Mouse (Mus musculus): ENCODE results near the gene Zfp513. TPM values are rescaled to one million over a fixed set of nuclear protein-coding genes. Genes with fewer than 3 reads are reported as not detected.

Zfp513 gene
- polyA plus RNA-seq (2015; fragmentation: Nextera tagmentation; extraction: Ambion mirVana): 2.3 and 2.6 TPM in 2 replicates

DNA sequence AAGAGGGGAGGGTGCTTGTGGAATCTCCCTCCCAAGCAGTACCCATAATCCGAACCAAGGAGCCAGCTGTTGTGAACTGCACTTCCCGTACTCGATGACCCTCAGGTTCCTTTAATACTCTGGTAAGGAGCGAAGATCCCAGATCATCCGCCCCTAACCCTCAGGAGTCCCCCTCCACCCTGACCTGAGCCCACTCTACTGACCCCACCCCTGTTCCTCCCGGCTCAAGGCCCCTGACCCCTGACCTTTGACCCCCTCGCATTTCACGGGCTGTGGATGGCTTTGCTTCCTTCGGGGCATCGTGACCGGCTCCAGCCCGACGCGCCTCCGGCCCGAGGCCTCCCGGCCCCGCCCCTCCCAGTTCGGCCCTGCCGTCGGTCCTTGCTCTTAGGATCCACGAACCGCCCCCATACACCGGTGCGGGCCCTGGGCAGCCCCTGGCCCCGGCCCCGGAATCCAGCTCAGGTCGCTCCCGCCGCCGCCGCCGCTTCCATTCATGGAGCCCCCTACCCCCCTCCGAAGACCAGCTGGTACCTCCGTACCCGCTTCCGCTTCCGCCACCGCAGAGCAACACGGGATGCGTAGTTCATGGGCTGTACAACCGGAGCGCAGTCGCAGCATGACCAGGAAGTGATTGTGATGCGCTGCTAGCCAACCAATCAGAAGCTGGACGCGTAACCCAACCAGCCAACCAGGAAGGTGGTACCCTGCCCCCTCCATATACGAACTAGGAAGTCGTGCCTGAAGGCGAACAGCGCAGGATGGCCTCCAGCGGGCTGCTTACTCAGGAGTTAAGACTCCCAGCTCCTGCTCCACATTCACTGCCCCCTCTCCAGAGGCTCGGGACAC, at the start of gene Zfp513:
Zfp513 (minus strand) TSS at position 562 of the 849 bp plus-strand sequence.
- Histone ChIP-seq H3K4me3 (replicated peaks) (peak within 1 kb of the TSS; percentile 82), H3K4me2 (peak within 1 kb of the TSS; percentile 91), H3K4me1 (replicated peaks) (peaks cover 38% of the 10 kb centered on the region), H3K9ac (peak within 1 kb of the TSS; percentile 85), H3K9me3 (replicated peaks) (peaks cover 5% of the 10 kb centered on the region), H3K36me3 (peaks cover 85% of the 10 kb centered on the region), H3K27me3 (no peaks in the 10 kb centered on the region), H3K27ac (peak within 1 kb of the TSS; percentile 82)
- peak; percentile 96 for ATAC-seq (ENCODE audit: low read depth)
- WGBS (ENCODE audit: insufficient replicate concordance): 2% methylated on average over 53 of the region's 53 CpGs
- DNase-seq: peak; percentile 95

DNA sequence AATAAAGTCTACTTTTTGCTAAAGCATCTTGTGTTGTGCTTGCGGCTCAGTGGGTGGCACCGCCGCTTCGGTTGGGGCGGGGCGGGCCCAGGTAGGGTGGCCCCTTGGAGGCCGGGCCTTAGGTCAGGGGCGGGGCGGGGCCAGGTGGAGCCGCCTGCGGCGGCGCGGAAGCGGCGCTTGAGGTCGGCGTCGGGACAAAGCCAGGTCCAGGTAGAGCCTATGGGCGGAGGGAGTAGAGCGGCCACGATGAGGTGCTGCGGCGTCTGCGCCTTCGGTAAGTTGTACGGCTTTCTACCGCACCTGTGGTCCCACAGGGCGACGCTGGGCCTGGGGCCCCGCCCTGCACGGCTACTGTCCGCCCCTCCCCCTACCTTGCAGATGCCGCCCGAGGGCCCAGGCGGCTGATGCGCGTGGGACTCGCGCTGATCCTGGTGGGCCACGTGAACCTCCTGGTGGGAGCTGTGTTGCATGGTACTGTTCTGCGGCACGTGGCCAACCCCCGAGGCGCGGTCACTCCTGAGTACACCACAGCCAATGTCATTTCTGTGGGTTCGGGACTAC, 49.5 kb upstream of the Zfp513 start, which contains the start of gene Krtcap3:
Krtcap3 (plus strand) TSS at position 151 of the 561 bp plus-strand sequence.
- H3K9ac ChIP-seq: peak within 1 kb of the TSS; percentile 36; the same call in 1 of the 2 replicates
- 62% methylated on average over 47 of the region's 47 CpGs for WGBS (ENCODE audit: insufficient replicate concordance)
- peaks cover 73% of the 10 kb centered on the region for H3K36me3 ChIP-seq
- no peaks in the 10 kb centered on the region for H3K27me3 ChIP-seq
- H3K9me3 ChIP-seq (replicated peaks): no peaks in the 10 kb centered on the region
- peak within 1 kb of the TSS; percentile 53 for H3K4me3 ChIP-seq (replicated peaks)
- H3K4me2 ChIP-seq: peak within 1 kb of the TSS; percentile 68
- no peak within 1 kb of the TSS for H3K27ac ChIP-seq
- ATAC-seq (ENCODE audit: low read depth): peak; percentile 78
- peak; percentile 32 for DNase-seq
- H3K4me1 ChIP-seq (replicated peaks): peaks cover 29% of the 10 kb centered on the region

DNA sequence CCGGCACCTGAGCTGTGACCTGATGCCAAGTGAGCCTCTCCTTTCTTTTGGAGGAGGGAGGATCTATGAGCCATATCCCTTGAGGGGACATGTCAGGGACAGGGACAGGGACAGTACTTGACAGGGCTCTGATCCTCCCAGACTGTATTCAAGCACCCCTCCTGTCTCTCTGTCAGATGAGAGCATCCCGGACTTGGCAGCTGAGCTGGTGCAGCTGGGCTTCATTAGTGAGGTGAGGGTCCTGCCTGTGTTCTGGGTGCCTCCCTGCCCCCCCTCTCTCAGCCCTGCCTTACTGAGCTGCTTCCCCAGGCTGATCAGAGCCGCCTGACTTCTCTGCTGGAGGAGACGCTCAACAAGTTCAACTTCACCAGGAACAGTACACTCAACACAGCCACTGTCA, 48.6 kb upstream of the Zfp513 start:
- 82% methylated on average over 4 of the region's 4 CpGs for WGBS (ENCODE audit: insufficient replicate concordance)
- peaks cover 29% of the 10 kb centered on the region for H3K4me1 ChIP-seq (replicated peaks)
- no peak overlapping the region for H3K9ac ChIP-seq
- no peak for ATAC-seq (ENCODE audit: low read depth)
- no peak overlapping the region; the same call in 1 of the 2 replicates for H3K4me2 ChIP-seq
- DNase-seq: no peak
- no peaks in the 10 kb centered on the region for H3K9me3 ChIP-seq (replicated peaks)
- no peaks in the 10 kb centered on the region for H3K27me3 ChIP-seq
- H3K36me3 ChIP-seq: peaks cover 83% of the 10 kb centered on the region
- no peak overlapping the region for H3K27ac ChIP-seq
- H3K4me3 ChIP-seq (replicated peaks): no peak overlapping the region

- DNase-seq (no peak), ATAC-seq (ENCODE audit: low read depth) (no peak)
- H3K27me3 ChIP-seq: no peaks in the 10 kb centered on the region
- H3K4me3 ChIP-seq (replicated peaks): peak overlapping the region; percentile 94
- peaks cover 36% of the 10 kb centered on the region for H3K36me3 ChIP-seq
- no peaks in the 10 kb centered on the region for H3K9me3 ChIP-seq (replicated peaks)
- peak overlapping the region; percentile 85 for H3K4me2 ChIP-seq
- H3K27ac ChIP-seq: no peak overlapping the region
- peaks cover 15% of the 10 kb centered on the region for H3K4me1 ChIP-seq (replicated peaks)
- H3K9ac ChIP-seq: peak overlapping the region; percentile 94
- 22% methylated on average over 10 of the region's 10 CpGs for WGBS (ENCODE audit: insufficient replicate concordance)
Measured at GRCm38 (mm10) chr5:31242191-31242590, 40.1 kb upstream of the Zfp513 start.

GRCm38 (mm10) chr5:31241522-31242034, 39.5 kb upstream of the Zfp513 start:
- Histone ChIP-seq H3K4me2 (peak overlapping the region; percentile 85), H3K9ac (peak overlapping the region; percentile 94), H3K36me3 (peaks cover 30% of the 10 kb centered on the region), H3K9me3 (replicated peaks) (no peaks in the 10 kb centered on the region), H3K4me3 (replicated peaks) (peak overlapping the region; percentile 94), H3K27me3 (no peaks in the 10 kb centered on the region), H3K27ac (peak overlapping the region; percentile 96), H3K4me1 (replicated peaks) (peaks cover 15% of the 10 kb centered on the region)
- ATAC-seq (ENCODE audit: low read depth) (no peak), DNase-seq (no peak)
- under 1% methylated on average over 13 of the region's 13 CpGs for WGBS (ENCODE audit: insufficient replicate concordance)

DNA sequence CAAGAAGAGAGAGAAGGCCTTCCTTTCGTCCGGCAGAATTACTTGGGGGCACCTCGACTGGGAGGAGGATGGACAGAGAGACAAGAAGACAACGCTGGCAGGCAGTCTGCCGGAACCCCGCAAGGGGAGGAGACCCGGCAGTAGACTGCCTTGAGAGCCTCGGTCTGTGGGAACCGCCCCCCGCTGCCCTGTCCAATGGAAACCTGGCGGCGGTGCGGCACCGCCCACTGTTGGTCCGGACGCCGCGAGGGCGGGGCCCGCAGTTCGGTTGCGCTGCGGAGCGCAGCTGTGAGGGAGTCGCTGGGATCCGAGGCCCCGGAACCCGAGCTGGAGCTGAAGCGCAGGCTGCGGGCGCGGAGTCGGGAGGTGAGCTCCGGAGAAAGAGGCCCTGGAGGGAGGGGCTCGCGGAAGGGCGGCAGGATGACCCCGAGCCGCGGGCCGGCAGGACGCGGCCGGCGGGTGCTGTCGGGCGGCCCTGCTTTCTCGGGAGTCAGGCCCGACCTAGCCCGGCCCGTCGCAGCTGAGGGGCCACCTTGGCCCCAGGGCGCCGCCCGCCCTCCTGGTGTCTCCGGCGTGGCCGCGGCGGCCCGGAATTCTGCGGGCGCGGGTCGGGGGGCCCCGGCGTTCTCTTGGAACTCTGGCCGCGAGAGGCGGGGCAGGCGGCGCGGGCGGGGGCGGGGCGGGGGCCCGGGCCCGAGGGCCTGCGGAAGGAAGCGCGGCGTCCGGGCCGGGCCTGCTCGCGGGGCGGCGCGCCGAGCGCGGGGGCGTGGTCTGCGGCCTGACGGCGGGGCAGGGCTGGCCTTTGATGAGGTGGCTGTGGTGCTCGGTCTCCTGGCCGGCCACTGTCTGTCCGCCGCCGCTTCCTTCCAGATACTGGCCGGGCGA, 38.8 kb upstream of the Zfp513 start, which contains the start of the genes Nrbp1 and Gm9970:
Nrbp1 (plus strand) TSS at position 228 of the 885 bp plus-strand sequence.
Gm9970 (minus strand) TSS at position 596 of the 885 bp plus-strand sequence.
- ATAC-seq (ENCODE audit: low read depth) (peak; percentile 96), DNase-seq (peak; percentile 93)
- WGBS (ENCODE audit: insufficient replicate concordance): under 1% methylated on average over 103 of the region's 103 CpGs
- Histone ChIP-seq H3K27ac (peak within 1 kb of the TSS; percentile 96), H3K4me1 (replicated peaks) (peaks cover 15% of the 10 kb centered on the region), H3K4me2 (peak within 1 kb of the TSS; percentile 85), H3K9me3 (replicated peaks) (no peaks in the 10 kb centered on the region), H3K27me3 (no peaks in the 10 kb centered on the region), H3K36me3 (peaks cover 23% of the 10 kb centered on the region), H3K4me3 (replicated peaks) (peak within 1 kb of the TSS; percentile 94), H3K9ac (peak within 1 kb of the TSS; percentile 94)

GRCm38 (mm10) chr5:31226641-31227040, 24.5 kb upstream of the Zfp513 start:
- no peak for ATAC-seq (ENCODE audit: low read depth)
- DNase-seq: no peak
- no peaks in the 10 kb centered on the region for H3K36me3 ChIP-seq
- peaks cover 5% of the 10 kb centered on the region for H3K4me1 ChIP-seq (replicated peaks)
- H3K27ac ChIP-seq: no peak overlapping the region
- no peak overlapping the region for H3K4me3 ChIP-seq (replicated peaks)
- no peaks in the 10 kb centered on the region for H3K27me3 ChIP-seq
- no peaks in the 10 kb centered on the region for H3K9me3 ChIP-seq (replicated peaks)
- H3K9ac ChIP-seq: no peak overlapping the region
- no peak overlapping the region for H3K4me2 ChIP-seq
- WGBS (ENCODE audit: insufficient replicate concordance): 64% methylated on average over 1 of the region's 1 CpGs

DNA sequence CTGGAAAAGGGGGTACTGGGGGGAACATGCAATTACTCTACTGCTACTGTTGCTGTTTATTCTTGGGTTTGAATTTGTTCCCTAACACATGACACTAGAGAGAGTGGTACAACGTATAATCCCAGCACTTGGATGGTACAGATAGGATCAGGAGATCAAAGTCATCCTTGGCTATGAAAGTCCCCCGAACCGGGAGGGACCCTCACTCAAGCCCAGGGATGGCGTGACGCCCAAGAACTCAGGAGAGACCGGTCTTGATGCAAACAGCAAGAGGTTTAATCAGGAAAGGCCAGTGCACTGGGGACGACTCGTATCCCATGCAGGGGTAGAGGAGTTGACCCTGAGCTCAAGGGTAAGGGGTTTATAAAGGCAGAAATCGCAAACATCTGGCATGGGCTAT, 20.6 kb upstream of the Zfp513 start:
- ATAC-seq (ENCODE audit: low read depth): no peak
- no peaks in the 10 kb centered on the region for H3K36me3 ChIP-seq
- no peak overlapping the region for H3K27ac ChIP-seq
- DNase-seq: no peak
- no peak overlapping the region for H3K9ac ChIP-seq
- 83% methylated on average over 9 of the region's 9 CpGs for WGBS (ENCODE audit: insufficient replicate concordance)
- H3K4me1 ChIP-seq (replicated peaks): peaks cover 25% of the 10 kb centered on the region
- H3K27me3 ChIP-seq: no peaks in the 10 kb centered on the region
- no peaks in the 10 kb centered on the region for H3K9me3 ChIP-seq (replicated peaks)
- H3K4me3 ChIP-seq (replicated peaks): no peak overlapping the region
- no peak overlapping the region for H3K4me2 ChIP-seq

GRCm38 (mm10) chr5:31221304-31221945, 19.3 kb upstream of the Zfp513 start:
- H3K36me3 ChIP-seq: peaks cover 2% of the 10 kb centered on the region; the same call in 1 of the 2 replicates
- peaks cover 38% of the 10 kb centered on the region for H3K4me1 ChIP-seq (replicated peaks)
- ATAC-seq (ENCODE audit: low read depth) (no peak), DNase-seq (peak; percentile 57)
- H3K9me3 ChIP-seq (replicated peaks): no peaks in the 10 kb centered on the region
- WGBS (ENCODE audit: insufficient replicate concordance): 16% methylated on average over 11 of the region's 11 CpGs
- peak overlapping the region; percentile 84 for H3K9ac ChIP-seq
- H3K27me3 ChIP-seq: no peaks in the 10 kb centered on the region
- peak overlapping the region; percentile 89 for H3K27ac ChIP-seq
- peak overlapping the region; percentile 92 for H3K4me2 ChIP-seq
- H3K4me3 ChIP-seq (replicated peaks): peak overlapping the region; percentile 99

Data from liver, embryonic 13.5 days (tissue).